Mouse (Mus musculus) stomach, embryonic 15.5 days (tissue): Measurements from ENCODE around the gene Crb2. TPM values are rescaled to one million over a fixed set of nuclear protein-coding genes. Genes with fewer than 3 reads are reported as not detected.

Experiments used
- ATAC-seq: fragments of 200-750 bp; cut with Nextera tagmentation; 2 replicates; pipeline ENCODE4 v1.8.0; 2017; ENCODE audit warnings: low read depth, moderate number of reproducible peaks, moderate TSS enrichment; ENCODE audit not compliant: insufficient read depth, low FRiP score
- H3K27ac ChIP-seq: fragments of 300-500 bp; sonication (generic); 2 replicates; pipeline ENCODE4 v1.5.1; 2015; ENCODE audit warnings: mild to moderate bottlenecking, inconsistent platforms
- H3K27me3 ChIP-seq: fragments of 300-500 bp; sonication (generic); replicated peaks from 2 replicates; pipeline ENCODE4 v1.6.1; 2015; ENCODE audit warnings: inconsistent platforms
- H3K36me3 ChIP-seq: fragments of 300-500 bp; sonication (generic); 2 replicates; pipeline ENCODE4 v1.6.1; 2015; ENCODE audit warnings: inconsistent platforms
- H3K4me1 ChIP-seq: fragments of 300-500 bp; sonication (generic); 2 replicates; pipeline ENCODE4 v1.6.1; 2015; ENCODE audit warnings: inconsistent platforms
- H3K4me2 ChIP-seq: fragments of 300-500 bp; sonication (generic); 2 replicates; pipeline ENCODE4 v1.6.1; 2015; ENCODE audit warnings: mild to moderate bottlenecking, inconsistent platforms
- H3K4me3 ChIP-seq: fragments of 300-500 bp; sonication (generic); replicated peaks from 2 replicates; pipeline ENCODE4 v1.5.1; 2015; ENCODE audit warnings: inconsistent platforms
- H3K9ac ChIP-seq: fragments of 300-500 bp; sonication (generic); 2 replicates; pipeline ENCODE4 v1.6.1; 2015; ENCODE audit warnings: inconsistent platforms
- H3K9me3 ChIP-seq: fragments of 300-500 bp; sonication (generic); 2 replicates; pipeline ENCODE4 v1.6.1; 2016; ENCODE audit warnings: inconsistent platforms
- WGBS: fragments of 180-500 bp; shearing (Covaris S2); methylation state at CpG from one replicate; pipeline ENCODE4 v1.1.7; 2015; 5-methylcytosine and 5-hydroxymethylcytosine counted together
- polyA plus RNA-seq: library from polyadenylated mRNA; unstranded; fragments of >200 nt; fragmentation: Nextera tagmentation; extraction: Ambion mirVana; gene quantifications from 2 replicates; pipeline ENCODE4 v1.2.1, GENCODE M21; 2015

Gene Crb2
- polyA plus RNA-seq, 1 experiment from 2014 or later = 2.0 TPM

GRCm38 (mm10) chr2:37812401-37812800, 36.4 kb downstream of the Crb2 start:
- peaks cover 6% of the 10 kb centered on the region; the same call in 1 of the 2 replicates for H3K4me1 ChIP-seq
- no peak overlapping the region for H3K4me2 ChIP-seq
- no peaks in the 10 kb centered on the region for H3K27me3 ChIP-seq
- WGBS = 85% methylated on average over 5 of the region's 5 CpGs
- no peaks in the 10 kb centered on the region for H3K36me3 ChIP-seq
- H3K27ac ChIP-seq = no peak overlapping the region
- H3K9me3 ChIP-seq = no peaks in the 10 kb centered on the region
- ATAC-seq = no peak
- no peak overlapping the region for H3K4me3 ChIP-seq
- H3K9ac ChIP-seq = no peak overlapping the region

GRCm38 (mm10) chr2:37814820-37815361, 38.8 kb downstream of the Crb2 start:
- no peaks in the 10 kb centered on the region for H3K9me3 ChIP-seq
- no peaks in the 10 kb centered on the region for H3K27me3 ChIP-seq
- H3K4me1 ChIP-seq = peaks cover 6% of the 10 kb centered on the region; the same call in 1 of the 2 replicates
- H3K27ac ChIP-seq = no peak overlapping the region
- no peak overlapping the region for H3K9ac ChIP-seq
- H3K4me3 ChIP-seq = no peak overlapping the region
- ATAC-seq = no peak
- no peaks in the 10 kb centered on the region for H3K36me3 ChIP-seq
- no peak overlapping the region for H3K4me2 ChIP-seq
- 77% methylated on average over 8 of the region's 8 CpGs for WGBS

GRCm38 (mm10) chr2:37815676-37816075, 39.6 kb downstream of the Crb2 start:
- 11% methylated on average over 3 of the region's 3 CpGs for whole genome bisulfite sequencing

GRCm38 (mm10) chr2:37818761-37819525, 42.9 kb downstream of the Crb2 start:
- Histone ChIP-seq H3K4me1 (no peaks in the 10 kb centered on the region), H3K27ac (no peak overlapping the region), H3K27me3 (no peaks in the 10 kb centered on the region), H3K36me3 (no peaks in the 10 kb centered on the region), H3K9ac (no peak overlapping the region), H3K9me3 (no peaks in the 10 kb centered on the region), H3K4me2 (no peak overlapping the region), H3K4me3 (no peak overlapping the region)
- 19% methylated on average over 5 of the region's 5 CpGs for WGBS
- no peak for ATAC-seq

More at GRCm38 (mm10) chr2:37815676-37816075, 39.6 kb downstream of the Crb2 start:
- Histone ChIP-seq H3K4me1 (peaks cover 6% of the 10 kb centered on the region; the same call in 1 of the 2 replicates), H3K9ac (no peak overlapping the region), H3K4me2 (no peak overlapping the region), H3K9me3 (no peaks in the 10 kb centered on the region), H3K36me3 (no peaks in the 10 kb centered on the region), H3K4me3 (no peak overlapping the region), H3K27me3 (no peaks in the 10 kb centered on the region), H3K27ac (no peak overlapping the region)
- peak; percentile 44; the same call in 1 of the 2 replicates for ATAC-seq

GRCm38 (mm10) chr2:37819526-37820152, 43.6 kb downstream of the Crb2 start:
- WGBS = 47% methylated on average over 4 of the region's 4 CpGs
- ATAC-seq = no peak
- no peak overlapping the region for H3K4me2 ChIP-seq
- H3K27me3 ChIP-seq = no peaks in the 10 kb centered on the region
- H3K9ac ChIP-seq = no peak overlapping the region
- no peak overlapping the region for H3K4me3 ChIP-seq
- no peaks in the 10 kb centered on the region for H3K9me3 ChIP-seq
- no peaks in the 10 kb centered on the region for H3K4me1 ChIP-seq
- H3K36me3 ChIP-seq = no peaks in the 10 kb centered on the region
- no peak overlapping the region for H3K27ac ChIP-seq

- no peak overlapping the region for H3K4me2 ChIP-seq
- no peaks in the 10 kb centered on the region for H3K36me3 ChIP-seq
- no peak overlapping the region for H3K9ac ChIP-seq
- H3K27me3 ChIP-seq = no peaks in the 10 kb centered on the region
- no peak for ATAC-seq
- H3K4me1 ChIP-seq = no peaks in the 10 kb centered on the region
- H3K9me3 ChIP-seq = no peaks in the 10 kb centered on the region
- H3K27ac ChIP-seq = no peak overlapping the region
- H3K4me3 ChIP-seq = no peak overlapping the region
- WGBS = 76% methylated on average over 5 of the region's 5 CpGs
These were observed 46.1 kb downstream of the Crb2 start for GRCm38 (mm10) chr2:37822122-37822521.

- no peak for ATAC-seq
- Histone ChIP-seq H3K27ac (no peak overlapping the region), H3K36me3 (no peaks in the 10 kb centered on the region)
These were observed 47.8 kb downstream of the Crb2 start for GRCm38 (mm10) chr2:37823826-37824225.

GRCm38 (mm10) chr2:37829758-37830275, 53.8 kb downstream of the Crb2 start:
- Histone ChIP-seq H3K4me1 (no peaks in the 10 kb centered on the region), H3K9ac (no peak overlapping the region), H3K27ac (no peak overlapping the region), H3K9me3 (no peaks in the 10 kb centered on the region), H3K4me3 (no peak overlapping the region), H3K4me2 (no peak overlapping the region), H3K27me3 (no peaks in the 10 kb centered on the region), H3K36me3 (0 out of 2 replicates have a peak, but pooled peaks cover 3% of the 10 kb centered on the region)
- no peak for ATAC-seq
- WGBS = 62% methylated on average over 9 of the region's 9 CpGs

More at GRCm38 (mm10) chr2:37823826-37824225, 47.8 kb downstream of the Crb2 start:
- no peaks in the 10 kb centered on the region for H3K27me3 ChIP-seq
- no peak overlapping the region for H3K9ac ChIP-seq
- no peak overlapping the region for H3K4me3 ChIP-seq
- H3K4me2 ChIP-seq = no peak overlapping the region
- 70% methylated on average over 2 of the region's 2 CpGs for WGBS
- no peaks in the 10 kb centered on the region for H3K4me1 ChIP-seq
- H3K9me3 ChIP-seq = no peaks in the 10 kb centered on the region

GRCm38 (mm10) chr2:37832253-37832652, 56.2 kb downstream of the Crb2 start:
- whole genome bisulfite sequencing = 68% methylated on average over 10 of the region's 10 CpGs
- Histone ChIP-seq H3K9ac (no peak overlapping the region), H3K36me3 (0 out of 2 replicates have a peak, but pooled peaks cover 3% of the 10 kb centered on the region), H3K4me3 (no peak overlapping the region), H3K4me2 (no peak overlapping the region), H3K27ac (no peak overlapping the region), H3K9me3 (no peaks in the 10 kb centered on the region), H3K4me1 (no peaks in the 10 kb centered on the region), H3K27me3 (no peaks in the 10 kb centered on the region)
- no peak for ATAC-seq

- H3K27me3 ChIP-seq = no peaks in the 10 kb centered on the region
- ATAC-seq = no peak
- H3K9me3 ChIP-seq = no peaks in the 10 kb centered on the region
- no peak overlapping the region for H3K4me3 ChIP-seq
- WGBS = 88% methylated on average over 3 of the region's 3 CpGs
- H3K4me1 ChIP-seq = no peaks in the 10 kb centered on the region
- 0 out of 2 replicates have a peak, but pooled peaks cover 3% of the 10 kb centered on the region for H3K36me3 ChIP-seq
- no peak overlapping the region for H3K27ac ChIP-seq
- H3K4me2 ChIP-seq = no peak overlapping the region
- no peak overlapping the region for H3K9ac ChIP-seq
These were observed 60.9 kb downstream of the Crb2 start for GRCm38 (mm10) chr2:37836926-37837325.

- no peak overlapping the region for H3K4me3 ChIP-seq
- ATAC-seq = no peak
- 0 out of 2 replicates have a peak, but pooled peaks cover 5% of the 10 kb centered on the region for H3K4me1 ChIP-seq
- 0 out of 2 replicates have a peak, but pooled peaks cover 3% of the 10 kb centered on the region for H3K36me3 ChIP-seq
- H3K27me3 ChIP-seq = no peaks in the 10 kb centered on the region
- WGBS = 93% methylated on average over 3 of the region's 3 CpGs
- no peak overlapping the region for H3K27ac ChIP-seq
- H3K9me3 ChIP-seq = no peaks in the 10 kb centered on the region
- H3K4me2 ChIP-seq = no peak overlapping the region
- no peak overlapping the region for H3K9ac ChIP-seq
These were observed 61.5 kb downstream of the Crb2 start for GRCm38 (mm10) chr2:37837542-37837941.
